Mouse (Mus musculus): Measurements from ENCODE around the gene Fyn.

Fyn gene

GRCm38 (mm10) chr10:39378025-39378603 lies 9.5 kb downstream of the Fyn start:
- DNase-seq (ENCODE audit: inconsistent age in 2 of 2, low spot score in 1 of 2): peak; percentile 69 to 76

- DNase-seq (ENCODE audit: inconsistent age in 2 of 2, low spot score in 1 of 2): no peak
These were observed 10.6 kb downstream of the Fyn start for GRCm38 (mm10) chr10:39379287-39379686.

GRCm38 (mm10) chr10:39379721-39380370 lies 11.2 kb downstream of the Fyn start:
- no peak for DNase-seq (ENCODE audit: inconsistent age in 2 of 2, low spot score in 1 of 2)

GRCm38 (mm10) chr10:39385259-39385658 lies 16.6 kb downstream of the Fyn start:
- no peak for DNase-seq (ENCODE audit: inconsistent age in 2 of 2, low spot score in 1 of 2)

GRCm38 (mm10) chr10:39386203-39386602 lies 17.5 kb downstream of the Fyn start:
- DNase-seq (ENCODE audit: inconsistent age in 2 of 2, low spot score in 1 of 2): peak in 1 of 2 experiments; percentile 45

GRCm38 (mm10) chr10:39387024-39387423 lies 18.4 kb downstream of the Fyn start:
- DNase-seq (ENCODE audit: inconsistent age in 2 of 2, low spot score in 1 of 2): peak in 1 of 2 experiments; percentile 47

- DNase-seq (ENCODE audit: inconsistent age in 2 of 2, low spot score in 1 of 2): no peak
These were observed 18.9 kb downstream of the Fyn start for GRCm38 (mm10) chr10:39387556-39387955.

GRCm38 (mm10) chr10:39388144-39388543 lies 19.5 kb downstream of the Fyn start:
- no peak for DNase-seq (ENCODE audit: inconsistent age in 2 of 2, low spot score in 1 of 2)

- DNase-seq (ENCODE audit: inconsistent age in 2 of 2, low spot score in 1 of 2): no peak
These were observed 20.8 kb downstream of the Fyn start for GRCm38 (mm10) chr10:39389451-39389891.

GRCm38 (mm10) chr10:39390541-39390940 lies 21.9 kb downstream of the Fyn start:
- no peak for DNase-seq (ENCODE audit: inconsistent age in 2 of 2, low spot score in 1 of 2)

- DNase-seq (ENCODE audit: inconsistent age in 2 of 2, low spot score in 1 of 2): no peak
These were observed 24.3 kb downstream of the Fyn start for GRCm38 (mm10) chr10:39392900-39393483.

GRCm38 (mm10) chr10:39395544-39395943 lies 26.9 kb downstream of the Fyn start:
- DNase-seq (ENCODE audit: inconsistent age in 2 of 2, low spot score in 1 of 2): no peak

- DNase-seq (ENCODE audit: inconsistent age in 2 of 2, low spot score in 1 of 2): no peak
These were observed 30.3 kb downstream of the Fyn start for GRCm38 (mm10) chr10:39398924-39399323.

- no peak for DNase-seq (ENCODE audit: inconsistent age in 2 of 2, low spot score in 1 of 2)
These were observed 31.5 kb downstream of the Fyn start for GRCm38 (mm10) chr10:39400155-39400554.

GRCm38 (mm10) chr10:39402487-39402886 lies 33.8 kb downstream of the Fyn start:
- DNase-seq (ENCODE audit: inconsistent age in 2 of 2, low spot score in 1 of 2): no peak

- DNase-seq (ENCODE audit: inconsistent age in 2 of 2, low spot score in 1 of 2): no peak
These were observed 35.1 kb downstream of the Fyn start for GRCm38 (mm10) chr10:39403706-39404105.

- DNase-seq (ENCODE audit: inconsistent age in 2 of 2, low spot score in 1 of 2): no peak
These were observed 35.5 kb downstream of the Fyn start for GRCm38 (mm10) chr10:39404175-39404574.

- peak in 1 of 2 experiments; percentile 47 for DNase-seq (ENCODE audit: inconsistent age in 2 of 2, low spot score in 1 of 2)
These were observed 37.5 kb downstream of the Fyn start for GRCm38 (mm10) chr10:39405982-39406797.

GRCm38 (mm10) chr10:39406798-39407189 lies 38.1 kb downstream of the Fyn start:
- peak in 1 of 2 experiments; percentile 53 for DNase-seq (ENCODE audit: inconsistent age in 2 of 2, low spot score in 1 of 2)

- DNase-seq (ENCODE audit: inconsistent age in 2 of 2, low spot score in 1 of 2): no peak
These were observed 38.9 kb downstream of the Fyn start for GRCm38 (mm10) chr10:39407553-39407952.

GRCm38 (mm10) chr10:39409602-39410001 lies 40.9 kb downstream of the Fyn start:
- peak in 1 of 2 experiments; percentile 17 for DNase-seq (ENCODE audit: inconsistent age in 2 of 2, low spot score in 1 of 2)
